Mouse (Mus musculus): ENCODE results near the gene Opn3. TPM values are rescaled to one million over a fixed set of nuclear protein-coding genes. Genes with fewer than 3 reads are reported as not detected.

The Opn3 gene
- polyA plus RNA-seq, 1 experiment = 1.7 TPM

DNA sequence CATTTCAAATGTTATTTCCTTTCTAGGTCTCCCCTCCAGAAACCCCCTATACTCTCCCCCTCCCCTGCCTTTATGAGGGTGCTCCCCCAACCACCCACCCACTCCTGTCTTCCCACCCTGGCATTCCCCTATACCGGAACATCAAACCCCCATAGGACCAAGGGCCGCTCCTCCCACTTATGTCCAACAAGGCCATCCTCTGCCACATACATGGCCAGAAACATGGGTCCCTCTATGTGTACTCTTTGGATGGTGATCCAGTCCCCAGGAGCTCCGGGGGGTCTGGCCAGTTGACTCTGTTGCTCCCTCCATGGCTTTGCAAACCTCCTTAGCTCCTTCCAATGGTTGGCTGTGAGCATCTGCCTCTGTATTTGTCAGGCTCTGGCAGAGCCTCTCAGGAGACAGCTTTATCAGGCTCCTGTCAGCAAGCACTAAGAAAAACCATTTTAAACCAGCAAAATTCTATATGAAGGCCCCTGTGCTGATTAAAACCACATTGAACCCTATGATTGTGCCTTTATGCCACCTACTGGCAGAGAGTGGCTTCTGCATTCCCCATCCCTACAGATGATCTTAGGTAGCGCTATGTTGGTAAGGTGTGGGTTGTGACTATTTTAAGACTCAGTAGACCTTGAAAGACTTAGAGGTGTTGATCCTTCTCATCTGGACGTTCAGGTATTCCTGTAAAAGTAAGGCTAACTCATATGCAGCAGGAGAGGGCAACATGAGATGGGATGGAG is 23.7 kb downstream of the Opn3 start:
- no peak overlapping the region for H3K4me3 ChIP-seq (replicated peaks; ENCODE audit: extremely low read depth, low read depth, low read length)
- peak; percentile 24; the same call in 1 of the 2 replicates for TF ChIP-seq CTCF (IDR thresholded peaks at IDR 0.05; ENCODE audit: insufficient read depth, low read length)
- no peak for TF ChIP-seq POLR2A (IDR thresholded peaks at IDR 0.05; ENCODE audit: borderline replicate concordance, extremely low read depth, low read depth, low read length)
- WGBS = 66% methylated on average over 5 of the region's 5 CpGs
- no peak for DNase-seq
- no peaks in the 10 kb centered on the region for H3K4me1 ChIP-seq (ENCODE audit: control insufficient read depth, insufficient read depth, low read length)

- no peak for DNase-seq
- 79% methylated on average over 4 of the region's 4 CpGs for WGBS
- Histone ChIP-seq H3K4me1 (ENCODE audit: control insufficient read depth, insufficient read depth, low read length) (no peaks in the 10 kb centered on the region), H3K4me3 (replicated peaks; ENCODE audit: extremely low read depth, low read depth, low read length) (no peak overlapping the region)
- no peak for TF ChIP-seq POLR2A (IDR thresholded peaks at IDR 0.05; ENCODE audit: borderline replicate concordance, extremely low read depth, low read depth, low read length)
Measured at GRCm38 (mm10) chr1:175659900-175660299, 32.7 kb downstream of the Opn3 start.

DNA sequence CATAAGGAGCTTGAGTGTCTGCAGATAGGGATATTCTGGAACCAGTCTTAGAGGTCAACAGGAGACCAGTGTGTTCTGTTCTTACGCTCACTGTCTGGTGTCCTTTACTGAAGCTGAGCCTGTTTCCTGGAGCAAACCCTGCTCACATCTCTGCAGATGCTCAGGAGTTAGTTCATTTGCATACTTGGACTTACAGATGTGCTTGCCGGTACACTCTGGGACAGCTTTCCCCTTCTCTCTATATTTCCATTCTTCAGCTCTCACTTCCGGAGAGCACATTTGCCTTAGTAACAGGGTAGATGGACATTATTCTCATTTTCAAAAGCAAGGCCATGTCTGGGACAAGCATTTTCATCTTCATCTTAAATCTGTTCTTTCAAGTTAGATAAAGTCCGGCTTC is 44.0 kb downstream of the Opn3 start:
- TF ChIP-seq CTCF (IDR thresholded peaks at IDR 0.05; ENCODE audit: insufficient read depth, low read length) = no peak
- TF ChIP-seq POLR2A (IDR thresholded peaks at IDR 0.05; ENCODE audit: borderline replicate concordance, extremely low read depth, low read depth, low read length) = no peak
- Histone ChIP-seq H3K4me1 (ENCODE audit: control insufficient read depth, insufficient read depth, low read length) (no peaks in the 10 kb centered on the region), H3K4me3 (replicated peaks; ENCODE audit: extremely low read depth, low read depth, low read length) (no peak overlapping the region)
- 86% methylated on average over 4 of the region's 4 CpGs for WGBS
- DNase-seq = no peak

- no peak overlapping the region for H3K4me3 ChIP-seq (replicated peaks; ENCODE audit: extremely low read depth, low read depth, low read length)
- no peak for DNase-seq
- TF ChIP-seq CTCF (IDR thresholded peaks at IDR 0.05; ENCODE audit: insufficient read depth, low read length) (no peak), POLR2A (IDR thresholded peaks at IDR 0.05; ENCODE audit: borderline replicate concordance, extremely low read depth, low read depth, low read length) (no peak)
- no peaks in the 10 kb centered on the region for H3K4me1 ChIP-seq (ENCODE audit: control insufficient read depth, insufficient read depth, low read length)
- 26% methylated on average over 9 of the region's 9 CpGs for WGBS
Measured at GRCm38 (mm10) chr1:175646952-175647351, 45.6 kb downstream of the Opn3 start.

DNA sequence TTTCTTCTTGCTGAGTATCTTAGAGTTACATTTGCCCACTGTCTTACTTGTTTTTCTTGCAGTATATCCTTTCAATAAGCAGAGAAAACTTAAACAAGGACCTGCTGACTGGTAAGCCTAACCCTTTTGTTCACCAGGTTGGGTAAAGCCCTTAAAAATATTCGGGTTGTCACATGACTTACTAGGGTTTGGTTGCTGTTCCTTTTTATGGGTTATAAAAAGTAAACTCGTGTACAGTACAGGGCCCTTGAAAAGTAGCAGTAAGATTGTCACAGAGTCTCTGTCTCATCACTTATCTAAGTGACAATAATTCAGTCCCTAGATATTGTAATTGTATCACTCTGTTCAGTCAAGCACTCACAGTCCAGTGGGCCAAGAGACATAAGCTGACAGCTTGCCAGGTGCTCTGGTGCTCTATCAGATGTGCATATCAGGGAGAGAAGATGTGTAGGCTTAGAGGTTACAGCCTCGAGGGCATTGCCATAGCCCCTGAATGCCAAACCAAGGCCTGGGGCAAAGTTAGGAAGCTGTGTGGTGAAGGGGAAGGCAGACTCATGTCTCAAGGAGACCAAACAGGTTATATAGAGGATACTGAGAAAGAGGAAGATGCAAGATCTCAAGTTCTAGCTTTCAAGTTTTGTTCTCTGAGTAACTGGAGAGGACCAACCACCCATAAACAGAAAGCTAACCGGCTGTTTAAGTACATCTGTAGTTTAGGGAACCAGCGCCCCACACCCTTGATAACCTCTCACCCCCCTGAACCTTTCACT is 48.9 kb downstream of the Opn3 start:
- no peak for DNase-seq
- WGBS = 53% methylated on average over 5 of the region's 5 CpGs
- TF ChIP-seq CTCF (IDR thresholded peaks at IDR 0.05; ENCODE audit: insufficient read depth, low read length) (no peak), POLR2A (IDR thresholded peaks at IDR 0.05; ENCODE audit: borderline replicate concordance, extremely low read depth, low read depth, low read length) (no peak)
- no peak overlapping the region for H3K4me3 ChIP-seq (replicated peaks; ENCODE audit: extremely low read depth, low read depth, low read length)
- H3K4me1 ChIP-seq (ENCODE audit: control insufficient read depth, insufficient read depth, low read length) = peaks cover 2% of the 10 kb centered on the region

DNA sequence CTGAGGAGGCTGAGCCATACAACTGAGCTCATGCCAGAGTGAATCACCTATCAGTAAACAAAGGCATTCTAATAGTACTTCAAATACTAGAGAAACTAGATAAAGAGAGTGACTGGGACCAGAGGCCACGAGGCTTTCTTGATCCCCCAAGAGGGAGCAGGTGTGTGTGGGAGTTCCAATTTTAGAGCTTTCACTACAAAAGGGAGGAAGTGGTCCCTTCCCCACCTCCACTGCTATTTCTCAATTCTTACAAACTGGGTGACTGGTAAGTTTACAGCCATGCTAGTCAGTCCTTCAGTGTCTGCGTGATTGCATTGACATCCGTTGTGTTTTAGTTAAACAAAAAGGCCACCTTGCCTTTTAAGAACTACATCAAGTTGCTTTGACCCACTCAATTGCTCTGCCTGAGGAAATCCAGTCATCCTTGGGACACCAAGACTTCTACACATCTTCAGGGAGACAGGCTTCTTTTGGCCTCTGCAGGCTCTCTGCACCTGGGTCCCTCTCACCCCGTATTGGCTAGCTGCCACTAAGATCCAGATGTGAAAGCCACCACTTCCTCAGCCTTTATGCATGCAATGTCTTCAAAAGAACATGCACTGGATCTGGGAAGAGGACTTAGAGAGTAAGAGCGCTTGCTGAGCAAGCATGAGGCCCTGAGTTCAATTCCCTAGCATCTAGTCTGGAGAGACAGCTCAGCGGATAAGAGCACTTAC is 52.0 kb downstream of the Opn3 start:
- H3K4me1 ChIP-seq (ENCODE audit: control insufficient read depth, insufficient read depth, low read length) = peaks cover 2% of the 10 kb centered on the region
- 59% methylated on average over 6 of the region's 6 CpGs for WGBS
- TF ChIP-seq POLR2A (IDR thresholded peaks at IDR 0.05; ENCODE audit: borderline replicate concordance, extremely low read depth, low read depth, low read length) = no peak
- TF ChIP-seq CTCF (IDR thresholded peaks at IDR 0.05; ENCODE audit: insufficient read depth, low read length) = no peak
- H3K4me3 ChIP-seq (replicated peaks; ENCODE audit: extremely low read depth, low read depth, low read length) = no peak overlapping the region
- no peak for DNase-seq

GRCm38 (mm10) chr1:175639072-175639471 is 53.5 kb downstream of the Opn3 start:
- H3K4me3 ChIP-seq (replicated peaks; ENCODE audit: extremely low read depth, low read depth, low read length) = no peak overlapping the region
- WGBS = 79% methylated on average over 7 of the region's 7 CpGs
- peaks cover 2% of the 10 kb centered on the region for H3K4me1 ChIP-seq (ENCODE audit: control insufficient read depth, insufficient read depth, low read length)
- DNase-seq = no peak
- TF ChIP-seq CTCF (IDR thresholded peaks at IDR 0.05; ENCODE audit: insufficient read depth, low read length) = no peak
- no peak for TF ChIP-seq POLR2A (IDR thresholded peaks at IDR 0.05; ENCODE audit: borderline replicate concordance, extremely low read depth, low read depth, low read length)

DNA sequence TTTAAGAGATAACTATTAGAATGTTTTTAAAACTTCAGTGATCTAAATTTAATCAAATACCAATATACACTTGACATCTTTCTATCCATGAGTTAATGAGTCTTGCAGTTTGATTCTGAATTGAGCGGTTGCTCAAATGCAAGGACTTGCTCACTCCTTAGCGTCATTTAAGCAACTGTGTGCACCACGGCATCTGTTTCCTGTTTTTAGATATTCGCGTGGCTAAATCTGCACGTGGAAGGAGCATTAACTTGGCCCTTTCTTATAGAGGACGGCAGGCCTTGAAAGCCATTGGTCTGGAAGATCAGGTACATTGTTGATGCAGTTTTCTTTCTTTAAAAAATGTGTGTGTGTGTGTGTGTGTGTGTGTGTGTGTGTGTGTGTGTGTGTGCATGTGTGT is 54.9 kb downstream of the Opn3 start:
- 41% methylated on average over 7 of the region's 7 CpGs for WGBS
- TF ChIP-seq CTCF (IDR thresholded peaks at IDR 0.05; ENCODE audit: insufficient read depth, low read length) (no peak), POLR2A (IDR thresholded peaks at IDR 0.05; ENCODE audit: borderline replicate concordance, extremely low read depth, low read depth, low read length) (no peak)
- peaks cover 2% of the 10 kb centered on the region for H3K4me1 ChIP-seq (ENCODE audit: control insufficient read depth, insufficient read depth, low read length)
- DNase-seq = no peak
- H3K4me3 ChIP-seq (replicated peaks; ENCODE audit: extremely low read depth, low read depth, low read length) = no peak overlapping the region

DNA sequence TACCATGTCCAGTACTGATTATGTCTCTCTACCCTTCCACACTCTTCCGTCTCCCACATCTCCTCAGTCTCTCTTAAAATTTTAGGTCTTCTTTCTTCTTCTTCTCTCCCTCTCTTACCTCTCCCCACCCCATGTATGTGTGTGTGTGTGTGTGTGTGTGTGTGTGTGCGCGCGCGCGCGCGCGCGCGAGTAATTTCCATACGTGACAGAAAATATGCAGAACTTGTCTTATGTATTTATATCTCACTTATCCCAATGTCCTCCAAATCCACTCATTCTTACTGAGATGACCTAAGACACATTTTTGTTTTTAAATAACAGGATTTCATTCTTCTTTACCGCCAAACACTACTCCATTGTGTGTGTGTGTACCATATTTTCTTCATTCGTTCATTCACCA is 60.1 kb downstream of the Opn3 start:
- DNase-seq = no peak
- no peak overlapping the region for H3K4me3 ChIP-seq (replicated peaks; ENCODE audit: extremely low read depth, low read depth, low read length)
- H3K4me1 ChIP-seq (ENCODE audit: control insufficient read depth, insufficient read depth, low read length) = no peaks in the 10 kb centered on the region; the same call in 1 of the 2 replicates
- TF ChIP-seq CTCF (IDR thresholded peaks at IDR 0.05; ENCODE audit: insufficient read depth, low read length) = no peak
- no peak for TF ChIP-seq POLR2A (IDR thresholded peaks at IDR 0.05; ENCODE audit: borderline replicate concordance, extremely low read depth, low read depth, low read length)
- 94% methylated on average over 14 of the region's 14 CpGs for WGBS

All from lung, adult 2 months (tissue).